Mouse (Mus musculus): Measurements from ENCODE around the gene Elmsan1. TPM values are rescaled to one million over a fixed set of nuclear protein-coding genes. Genes with fewer than 3 reads are reported as not detected.

Gene Elmsan1
- polyA plus RNA-seq, 1 experiment from 2014 or later: 7.8 TPM

GRCm38 (mm10) chr12:84188881-84189444, 29.7 kb downstream of the Elmsan1 start:
- Histone ChIP-seq H3K4me3 (replicated peaks) (no peak overlapping the region), H3K27me3 (no peaks in the 10 kb centered on the region), H3K36me3 (replicated peaks) (peaks cover 8% of the 10 kb centered on the region), H3K4me2 (no peak overlapping the region), H3K9me3 (no peaks in the 10 kb centered on the region), H3K27ac (no peak overlapping the region), H3K4me1 (peaks cover 67% of the 10 kb centered on the region), H3K9ac (peak overlapping the region; percentile 12; the same call in 1 of the 2 replicates)
- WGBS: 63% methylated on average over 14 of the region's 14 CpGs
- ATAC-seq (ENCODE audit: low FRiP score): no peak

- Histone ChIP-seq H3K27ac (peak overlapping the region; percentile 63), H3K4me3 (replicated peaks) (no peak overlapping the region), H3K9ac (no peak overlapping the region), H3K4me1 (peaks cover 67% of the 10 kb centered on the region), H3K36me3 (replicated peaks) (peaks cover 8% of the 10 kb centered on the region), H3K9me3 (no peaks in the 10 kb centered on the region), H3K4me2 (no peak overlapping the region), H3K27me3 (no peaks in the 10 kb centered on the region)
- 81% methylated on average over 15 of the region's 15 CpGs for WGBS
- ATAC-seq (ENCODE audit: low FRiP score): no peak
Observed at GRCm38 (mm10) chr12:84187752-84188601, 30.7 kb downstream of the Elmsan1 start.

- Histone ChIP-seq H3K4me2 (no peak overlapping the region), H3K4me1 (peaks cover 62% of the 10 kb centered on the region), H3K4me3 (replicated peaks) (no peak overlapping the region), H3K27me3 (no peaks in the 10 kb centered on the region), H3K9ac (no peak overlapping the region), H3K9me3 (no peaks in the 10 kb centered on the region), H3K36me3 (replicated peaks) (peaks cover 8% of the 10 kb centered on the region), H3K27ac (no peak overlapping the region)
- 75% methylated on average over 5 of the region's 5 CpGs for whole genome bisulfite sequencing
- no peak for ATAC-seq (ENCODE audit: low FRiP score)
Observed at GRCm38 (mm10) chr12:84186950-84187349, 31.7 kb downstream of the Elmsan1 start.

- 71% methylated on average over 3 of the region's 3 CpGs for WGBS
- Histone ChIP-seq H3K27me3 (no peaks in the 10 kb centered on the region), H3K36me3 (replicated peaks) (peaks cover 8% of the 10 kb centered on the region), H3K4me1 (peaks cover 62% of the 10 kb centered on the region), H3K4me2 (no peak overlapping the region), H3K9me3 (no peaks in the 10 kb centered on the region), H3K4me3 (replicated peaks) (no peak overlapping the region), H3K9ac (no peak overlapping the region), H3K27ac (no peak overlapping the region)
- no peak for ATAC-seq (ENCODE audit: low FRiP score)
Observed at GRCm38 (mm10) chr12:84186536-84186935, 32.1 kb downstream of the Elmsan1 start.

- no peaks in the 10 kb centered on the region for H3K27me3 ChIP-seq
- peaks cover 62% of the 10 kb centered on the region for H3K4me1 ChIP-seq
- peak overlapping the region; percentile 59 for H3K27ac ChIP-seq
- ATAC-seq (ENCODE audit: low FRiP score): no peak
- WGBS: 67% methylated on average over 6 of the region's 6 CpGs
- no peak overlapping the region for H3K4me3 ChIP-seq (replicated peaks)
- H3K4me2 ChIP-seq: no peak overlapping the region
- no peaks in the 10 kb centered on the region for H3K9me3 ChIP-seq
- peaks cover 8% of the 10 kb centered on the region for H3K36me3 ChIP-seq (replicated peaks)
- H3K9ac ChIP-seq: no peak overlapping the region
Observed at GRCm38 (mm10) chr12:84185547-84185946, 33.1 kb downstream of the Elmsan1 start.

- 84% methylated on average over 5 of the region's 5 CpGs for WGBS
- H3K4me1 ChIP-seq: peaks cover 62% of the 10 kb centered on the region
Observed at GRCm38 (mm10) chr12:84184979-84185378, 33.7 kb downstream of the Elmsan1 start.

GRCm38 (mm10) chr12:84181999-84182398, 36.7 kb downstream of the Elmsan1 start:
- 77% methylated on average over 6 of the region's 6 CpGs for whole genome bisulfite sequencing
- no peak for ATAC-seq (ENCODE audit: low FRiP score)
- Histone ChIP-seq H3K4me1 (peaks cover 57% of the 10 kb centered on the region), H3K36me3 (replicated peaks) (peaks cover 8% of the 10 kb centered on the region), H3K4me3 (replicated peaks) (no peak overlapping the region), H3K9ac (no peak overlapping the region), H3K27ac (peak overlapping the region; percentile 88), H3K4me2 (no peak overlapping the region), H3K27me3 (no peaks in the 10 kb centered on the region), H3K9me3 (no peaks in the 10 kb centered on the region)

More at GRCm38 (mm10) chr12:84184979-84185378, 33.7 kb downstream of the Elmsan1 start:
- H3K4me3 ChIP-seq (replicated peaks): no peak overlapping the region
- peak overlapping the region; percentile 54 for H3K27ac ChIP-seq
- peaks cover 8% of the 10 kb centered on the region for H3K36me3 ChIP-seq (replicated peaks)
- no peak overlapping the region for H3K9ac ChIP-seq
- H3K9me3 ChIP-seq: no peaks in the 10 kb centered on the region
- no peak for ATAC-seq (ENCODE audit: low FRiP score)
- H3K4me2 ChIP-seq: no peak overlapping the region
- H3K27me3 ChIP-seq: no peaks in the 10 kb centered on the region

GRCm38 (mm10) chr12:84180701-84181435, 37.8 kb downstream of the Elmsan1 start:
- ATAC-seq (ENCODE audit: low FRiP score): peak; percentile 83
- Histone ChIP-seq H3K9ac (no peak overlapping the region), H3K4me2 (peak overlapping the region; percentile 32), H3K36me3 (replicated peaks) (no peaks in the 10 kb centered on the region), H3K4me3 (replicated peaks) (no peak overlapping the region), H3K27me3 (no peaks in the 10 kb centered on the region), H3K27ac (peak overlapping the region; percentile 88), H3K4me1 (peaks cover 62% of the 10 kb centered on the region), H3K9me3 (no peaks in the 10 kb centered on the region)
- 68% methylated on average over 8 of the region's 8 CpGs for WGBS

- Histone ChIP-seq H3K4me2 (no peak overlapping the region), H3K9me3 (no peaks in the 10 kb centered on the region), H3K27ac (peak overlapping the region; percentile 43), H3K4me1 (peaks cover 65% of the 10 kb centered on the region), H3K36me3 (replicated peaks) (no peaks in the 10 kb centered on the region), H3K27me3 (no peaks in the 10 kb centered on the region), H3K4me3 (replicated peaks) (no peak overlapping the region), H3K9ac (no peak overlapping the region)
- 82% methylated on average over 3 of the region's 3 CpGs for WGBS
- no peak for ATAC-seq (ENCODE audit: low FRiP score)
Observed at GRCm38 (mm10) chr12:84180090-84180489, 38.6 kb downstream of the Elmsan1 start.

- peaks cover 70% of the 10 kb centered on the region for H3K4me1 ChIP-seq
- no peak overlapping the region for H3K4me3 ChIP-seq (replicated peaks)
- H3K36me3 ChIP-seq (replicated peaks): peaks cover 3% of the 10 kb centered on the region
- no peak for ATAC-seq (ENCODE audit: low FRiP score)
- WGBS: 71% methylated on average over 10 of the region's 10 CpGs
- no peak overlapping the region for H3K4me2 ChIP-seq
- H3K9ac ChIP-seq: no peak overlapping the region
- H3K27me3 ChIP-seq: no peaks in the 10 kb centered on the region
- H3K27ac ChIP-seq: no peak overlapping the region
- no peaks in the 10 kb centered on the region for H3K9me3 ChIP-seq
Observed at GRCm38 (mm10) chr12:84178652-84179445, 39.8 kb downstream of the Elmsan1 start.

GRCm38 (mm10) chr12:84178052-84178451, 40.6 kb downstream of the Elmsan1 start:
- Histone ChIP-seq H3K27me3 (no peaks in the 10 kb centered on the region), H3K27ac (no peak overlapping the region), H3K4me2 (no peak overlapping the region), H3K4me3 (replicated peaks) (no peak overlapping the region), H3K9ac (no peak overlapping the region), H3K4me1 (peaks cover 70% of the 10 kb centered on the region), H3K9me3 (no peaks in the 10 kb centered on the region), H3K36me3 (replicated peaks) (peaks cover 11% of the 10 kb centered on the region)
- 62% methylated on average over 1 of the region's 1 CpGs for WGBS
- no peak for ATAC-seq (ENCODE audit: low FRiP score)
